Mouse (Mus musculus) spleen, postnatal 10 days (tissue): ENCODE results near the gene Cbl.

Experiments used
- DNase-seq, 2 experiments: peaks; one replicate each; pipeline ENCODE4 v3.0.0; 2021 to 2022; ENCODE audit warnings: low spot score in 2 of 2

The Cbl gene

DNA sequence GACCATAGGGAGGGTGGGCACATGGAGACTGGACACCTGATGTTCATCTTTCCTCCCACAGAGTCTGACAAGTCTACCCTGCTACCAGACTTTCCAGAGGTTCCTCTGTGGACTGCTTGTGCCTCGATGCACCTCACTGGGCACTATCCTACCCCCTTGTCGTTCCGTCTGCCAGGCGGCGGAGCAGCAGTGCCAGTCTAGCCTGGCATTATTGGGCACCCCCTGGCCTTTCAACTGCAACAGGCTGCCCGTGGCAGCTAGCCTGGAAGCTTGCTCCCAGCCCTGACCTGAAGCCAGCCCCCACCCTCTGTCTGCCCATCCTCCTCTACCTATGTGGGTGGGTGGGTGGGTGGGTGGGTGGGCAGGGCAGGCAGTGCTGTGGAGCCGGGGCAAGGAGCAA, 127.7 kb downstream of the Cbl start:
- DNase-seq, result no peak

DNA sequence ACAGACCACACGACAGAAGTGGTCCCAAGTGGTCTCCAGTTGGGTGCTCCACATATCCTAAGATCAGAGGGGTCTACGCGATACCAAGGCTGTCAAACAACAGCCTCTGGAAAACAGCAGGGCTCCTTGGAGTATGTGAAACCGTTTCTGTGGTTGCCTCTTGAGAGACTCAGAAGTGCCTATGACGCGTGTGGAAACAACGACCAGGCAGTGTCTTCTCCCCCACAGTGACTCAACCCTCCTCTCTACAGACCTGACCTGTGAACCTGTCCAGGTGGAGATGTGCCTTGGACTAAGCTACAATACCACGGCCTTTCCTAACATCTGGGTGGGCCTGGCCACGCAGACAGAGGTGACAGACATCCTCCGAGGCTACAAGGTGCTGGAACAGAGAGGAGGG, 128.1 kb downstream of the Cbl start:
- DNase-seq, result no peak

DNA sequence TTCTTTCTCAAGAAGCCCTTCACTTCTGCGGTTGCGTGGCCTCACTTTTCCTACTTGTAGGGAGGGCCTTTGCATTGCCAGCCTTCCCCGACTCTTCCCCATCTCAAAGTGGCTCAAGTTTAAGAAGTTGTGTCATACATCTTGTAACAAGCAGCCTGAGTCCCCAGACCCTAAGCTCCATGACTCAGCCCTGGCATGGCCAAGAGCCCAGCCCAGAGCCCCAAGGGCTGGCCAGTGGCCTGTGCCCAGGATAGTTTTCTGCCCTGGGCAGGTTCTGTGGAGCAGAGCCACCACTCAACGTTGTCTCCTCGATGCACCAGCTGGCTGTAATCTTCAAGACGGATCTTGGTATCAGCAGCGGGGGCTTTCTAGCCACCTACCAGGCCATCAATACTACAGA, 129.0 kb downstream of the Cbl start:
- no peak for DNase-seq

- DNase-seq, result no peak
Observed at GRCm38 (mm10) chr9:44101490-44101889, 132.4 kb downstream of the Cbl start, which contains the start of gene Mfrp. Gene Mfrp, plus strand, starts transcription at chr9:44101729.

DNA sequence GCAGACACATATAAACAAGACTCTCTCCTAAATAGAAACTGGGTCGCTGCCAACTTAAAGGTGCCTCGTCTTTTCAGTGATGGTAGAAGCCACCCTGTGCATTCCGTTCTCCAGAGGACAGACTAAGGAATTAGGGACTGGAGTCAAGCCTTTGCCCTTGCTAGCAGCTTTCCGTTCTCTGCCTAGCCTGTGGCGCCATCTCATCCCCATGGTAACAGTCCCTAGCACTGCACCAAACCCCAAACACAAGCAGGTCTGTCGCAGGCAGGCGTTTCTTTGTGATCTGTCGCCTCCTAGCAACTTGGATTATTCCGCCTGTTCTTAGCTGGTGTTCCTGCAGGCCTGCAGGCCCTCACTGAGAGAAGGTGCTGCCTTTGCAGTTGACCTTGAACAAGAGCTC, 137.3 kb downstream of the Cbl start:
- DNase-seq, result no peak

DNA sequence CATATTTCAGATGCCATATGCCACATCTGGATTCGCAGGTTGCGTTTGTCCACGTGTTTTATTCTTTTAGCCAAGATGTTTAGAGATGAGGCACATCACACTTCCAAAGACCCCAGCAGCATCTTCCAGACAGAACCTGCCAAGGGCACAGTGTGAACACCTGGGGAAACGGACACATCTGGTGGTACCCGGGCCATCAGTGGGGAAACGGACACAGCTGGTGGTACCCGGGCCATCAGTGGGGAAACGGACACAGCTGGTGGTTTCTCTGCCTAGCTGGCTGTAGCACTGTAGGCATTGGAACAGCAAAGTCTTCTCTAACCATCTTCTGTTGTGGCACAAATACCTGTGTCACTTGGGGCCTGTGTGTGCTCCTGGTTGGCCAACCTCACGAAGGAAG, 138.1 kb downstream of the Cbl start:
- no peak for DNase-seq

- peak in 1 of 2 experiments; percentile 15 for DNase-seq
Observed at GRCm38 (mm10) chr9:44094737-44095136, 139.1 kb downstream of the Cbl start.

GRCm38 (mm10) chr9:44093612-44094503, 140.0 kb downstream of the Cbl start:
- DNase-seq, result peak; percentile 54 to 79
